7 mouse cellular contexts compared by ENCODE assay signal in the genomic region with DNA sequence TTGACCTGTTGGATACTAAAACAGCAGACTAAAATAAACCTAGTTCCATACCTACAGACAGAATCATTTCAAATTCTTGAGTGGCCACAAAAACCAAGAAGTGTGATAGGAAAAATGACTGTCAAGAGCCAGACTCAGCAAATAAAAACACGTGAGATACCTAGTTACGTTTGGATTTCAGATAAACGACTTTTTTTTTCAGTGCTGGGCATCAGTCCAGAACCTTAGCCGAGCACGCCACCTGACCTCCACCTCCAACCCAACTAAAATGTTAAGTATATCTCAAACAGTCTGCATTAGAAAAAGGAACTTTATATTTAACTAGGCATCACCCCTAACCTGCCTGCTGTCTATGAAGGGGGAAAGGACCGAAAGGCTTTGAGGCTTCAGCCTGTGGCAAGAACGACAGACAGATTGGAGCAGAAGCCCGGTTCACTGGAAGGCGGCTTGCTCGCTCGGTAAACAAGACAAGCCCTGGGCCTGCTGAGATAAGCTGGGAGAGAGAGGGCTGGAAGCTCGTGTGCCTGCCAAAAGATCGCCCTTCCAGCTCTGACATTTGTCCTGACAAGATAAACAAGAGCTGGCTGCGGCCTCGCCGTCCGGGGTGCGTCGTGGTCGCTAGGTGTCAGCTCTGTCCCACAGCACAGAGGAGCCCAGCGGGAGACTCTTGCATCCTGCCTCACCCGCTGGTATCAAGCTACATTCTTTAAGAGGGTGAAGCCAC. TPM values are rescaled to one million over a fixed set of nuclear protein-coding genes. Genes with fewer than 3 reads are reported as not detected.
A peak's percentile ranks its signal among the peaks of the same experiment; 100 is the strongest.
DNase-seq lines count a peak whose midpoint lies in the region; ATAC-seq and TF ChIP-seq lines count a peak whose summit lies in the region.

No protein-coding gene starts in this region.

- H3K27me3 ChIP-seq in embryonic facial prominence, embryonic 14.5 days (replicated peaks; ENCODE audit: control insufficient read depth, insufficient read depth, low read length), result no peaks in the 10 kb centered on the region
- H3K27me3 ChIP-seq in limb, embryonic 14.5 days (ENCODE audit: control insufficient read depth, insufficient read depth, low read length), result no peaks in the 10 kb centered on the region
- no peaks in the 10 kb centered on the region for H3K27me3 ChIP-seq in midbrain, postnatal 0 days (ENCODE audit: insufficient read depth, low read length)

- H3K27ac ChIP-seq in embryonic facial prominence, embryonic 14.5 days (replicated peaks; ENCODE audit: low read depth, low read length), result peak overlapping the region; percentile 48; the same call in 1 of the 2 replicates
- H3K27ac ChIP-seq in limb, embryonic 14.5 days (replicated peaks; ENCODE audit: low read depth, low read length), result 0 out of 2 replicates have a peak overlapping the region, but pooled peaks have one; percentile 39
- H3K27ac ChIP-seq in midbrain, postnatal 0 days (ENCODE audit: low read depth, low read length), result no peak overlapping the region

- H3K4me2 ChIP-seq in embryonic facial prominence, embryonic 14.5 days (ENCODE audit: low read depth, low read length), result peak overlapping the region; percentile 56
- peak overlapping the region; percentile 39 for H3K4me2 ChIP-seq in limb, embryonic 14.5 days (replicated peaks; ENCODE audit: low read depth, low read length, severe bottlenecking)
- H3K4me2 ChIP-seq in midbrain, postnatal 0 days (ENCODE audit: low read depth, low read length, poor library complexity, severe bottlenecking), result peak overlapping the region; percentile 33

- ATAC-seq in embryonic facial prominence, embryonic 14.5 days (ENCODE audit: low read depth), result peak; percentile 90
- ATAC-seq in limb, embryonic 14.5 days (ENCODE audit: low FRiP score, low read depth), result peak; percentile 72
- ATAC-seq in midbrain, postnatal 0 days (ENCODE audit: low FRiP score), result peak; percentile 83

- H3K9ac ChIP-seq in embryonic facial prominence, embryonic 14.5 days (ENCODE audit: low read depth, low read length), result peak overlapping the region; percentile 40
- H3K9ac ChIP-seq in limb, embryonic 14.5 days (ENCODE audit: low read depth, low read length, severe bottlenecking), result no peak overlapping the region
- no peak overlapping the region for H3K9ac ChIP-seq in midbrain, postnatal 0 days (replicated peaks; ENCODE audit: low read length, poor library complexity, severe bottlenecking)

- TF ChIP-seq POLR2A in limb, embryonic 14.5 days (IDR thresholded peaks at IDR 0.05; ENCODE audit: borderline replicate concordance, extremely low read depth, insufficient read depth, insufficient read length), result no peak

- H3K4me3 ChIP-seq in embryonic facial prominence, embryonic 14.5 days (ENCODE audit: low read depth, low read length), result peak overlapping the region; percentile 23
- no peak overlapping the region for H3K4me3 ChIP-seq in limb, embryonic 14.5 days (replicated peaks; ENCODE audit: low read length)
- H3K4me3 ChIP-seq in midbrain, postnatal 0 days (ENCODE audit: low read depth, low read length), result no peak overlapping the region

- DNase-seq in adrenal gland, postnatal 25 days, result peak; percentile 87
- peak; percentile 91 for DNase-seq in embryonic facial prominence, embryonic 14.5 days (ENCODE audit: low spot score)
- DNase-seq in heart, adult 8-10 months (ENCODE audit: low spot score), result peak; percentile 85
- peak; percentile 85 for DNase-seq in kidney, adult 9 months
- peak; percentile 66 for DNase-seq in limb, embryonic 14.5 days (ENCODE audit: low spot score)
- peak; percentile 87 for DNase-seq in midbrain, postnatal 0 days (ENCODE audit: low spot score)
- peak; percentile 78 to 92 for DNase-seq in spleen, postnatal 10 days (ENCODE audit: low spot score in 2 of 2)

- peaks cover 18% of the 10 kb centered on the region for H3K4me1 ChIP-seq in embryonic facial prominence, embryonic 14.5 days (ENCODE audit: control insufficient read depth, insufficient read depth, low read length)
- H3K4me1 ChIP-seq in limb, embryonic 14.5 days (ENCODE audit: control insufficient read depth, insufficient read depth, low read length), result peaks cover 31% of the 10 kb centered on the region
- no peaks in the 10 kb centered on the region for H3K4me1 ChIP-seq in midbrain, postnatal 0 days (ENCODE audit: insufficient read depth, low read length)

- 12% methylated on average over 22 of the region's 22 CpGs for WGBS in embryonic facial prominence, embryonic 14.5 days
- 14% methylated on average over 22 of the region's 22 CpGs for WGBS in limb, embryonic 14.5 days
- 15% methylated on average over 22 of the region's 22 CpGs for WGBS in midbrain, postnatal 0 days

- TF ChIP-seq CTCF in midbrain, postnatal 0 days (IDR thresholded peaks at IDR 0.05), result peak; percentile 80

- H3K36me3 ChIP-seq in embryonic facial prominence, embryonic 14.5 days (ENCODE audit: control insufficient read depth, insufficient read depth, low read length), result no peaks in the 10 kb centered on the region
- no peaks in the 10 kb centered on the region for H3K36me3 ChIP-seq in limb, embryonic 14.5 days (ENCODE audit: control insufficient read depth, insufficient read depth, low read length)
- H3K36me3 ChIP-seq in midbrain, postnatal 0 days (ENCODE audit: insufficient read depth, low read length), result no peaks in the 10 kb centered on the region

- no peaks in the 10 kb centered on the region for H3K9me3 ChIP-seq in embryonic facial prominence, embryonic 14.5 days (ENCODE audit: control insufficient read depth, low read length)
- H3K9me3 ChIP-seq in limb, embryonic 14.5 days (ENCODE audit: control insufficient read depth, low read length), result no peaks in the 10 kb centered on the region
- H3K9me3 ChIP-seq in midbrain, postnatal 0 days (ENCODE audit: low read length), result no peaks in the 10 kb centered on the region

RNA-seq across cellular contexts. Expression of a gene that starts 32.8 kb away (rescaled TPM):
- 14.4 and 15.6 TPM in 2 replicates for total RNA-seq in adrenal gland, postnatal 25 days (2021)
- 30.4 and 32.0 TPM in 2 replicates for polyA plus RNA-seq in embryonic facial prominence, embryonic 14.5 days (2014; fragmentation: Nextera tagmentation; extraction: Ambion mirVana)
- 10 to 100 TPM; 28.1 to 38.2 (median 32.3) TPM for total RNA-seq in heart, adult 8-10 months (2022)
- polyA plus RNA-seq in limb, embryonic 14.5 days (2012; rRNA removed), result 26.1 and 29.4 TPM in 2 replicates
- 30.8 and 36.1 TPM in 2 replicates for polyA plus RNA-seq in limb, embryonic 14.5 days (2014; fragmentation: Nextera tagmentation; extraction: Ambion mirVana)
- total RNA-seq in midbrain, postnatal 0 days (2014; rRNA removed), result 19.8 and 41.7 TPM in 2 replicates
- polyA plus RNA-seq in midbrain, postnatal 0 days (2015; fragmentation: Nextera tagmentation; extraction: Ambion mirVana), result 39.1 and 44.4 TPM in 2 replicates

RNA-seq across cellular contexts. Expression of a gene that starts 32.9 kb away (rescaled TPM):
- total RNA-seq in adrenal gland, postnatal 25 days (2021), result 17.0 and 24.9 TPM in 2 replicates
- 21.2 and 21.8 TPM in 2 replicates for polyA plus RNA-seq in embryonic facial prominence, embryonic 14.5 days (2014; fragmentation: Nextera tagmentation; extraction: Ambion mirVana)
- total RNA-seq in heart, adult 8-10 months (2022), result 10 to 100 TPM; 42.7 to 56.7 (median 46.3) TPM
- polyA plus RNA-seq in limb, embryonic 14.5 days (2012; rRNA removed), result 14.7 and 14.9 TPM in 2 replicates
- polyA plus RNA-seq in limb, embryonic 14.5 days (2014; fragmentation: Nextera tagmentation; extraction: Ambion mirVana), result 14.5 and 17.4 TPM in 2 replicates
- 11.0 and 14.8 TPM in 2 replicates for total RNA-seq in midbrain, postnatal 0 days (2014; rRNA removed)
- 9.7 and 9.8 TPM in 2 replicates for polyA plus RNA-seq in midbrain, postnatal 0 days (2015; fragmentation: Nextera tagmentation; extraction: Ambion mirVana)

RNA-seq across cellular contexts. Expression of a gene that starts 33.5 kb away (rescaled TPM):
- 1.5 and 2.4 TPM in 2 replicates for total RNA-seq in adrenal gland, postnatal 25 days (2021)
- 1.9 and 2.9 TPM in 2 replicates for polyA plus RNA-seq in embryonic facial prominence, embryonic 14.5 days (2014; fragmentation: Nextera tagmentation; extraction: Ambion mirVana)
- 10 to 100 TPM; 11.8 to 17.0 (median 14.4) TPM for total RNA-seq in heart, adult 8-10 months (2022)
- polyA plus RNA-seq in limb, embryonic 14.5 days (2012; rRNA removed), result 0.86 and 1.9 TPM in 2 replicates
- 1.7 and 2.2 TPM in 2 replicates for polyA plus RNA-seq in limb, embryonic 14.5 days (2014; fragmentation: Nextera tagmentation; extraction: Ambion mirVana)
- total RNA-seq in midbrain, postnatal 0 days (2014; rRNA removed), result 40.3 and 46.0 TPM in 2 replicates
- 21.7 and 21.8 TPM in 2 replicates for polyA plus RNA-seq in midbrain, postnatal 0 days (2015; fragmentation: Nextera tagmentation; extraction: Ambion mirVana)
